Mouse (Mus musculus): ENCODE data around the gene Cfap46. TPM values are rescaled to one million over a fixed set of nuclear protein-coding genes. Genes with fewer than 3 reads are reported as not detected.

The Cfap46 gene
- polyA plus RNA-seq (2014; fragmentation: Nextera tagmentation; extraction: Ambion mirVana), result 1.1 and 1.2 TPM in 2 replicates

DNA sequence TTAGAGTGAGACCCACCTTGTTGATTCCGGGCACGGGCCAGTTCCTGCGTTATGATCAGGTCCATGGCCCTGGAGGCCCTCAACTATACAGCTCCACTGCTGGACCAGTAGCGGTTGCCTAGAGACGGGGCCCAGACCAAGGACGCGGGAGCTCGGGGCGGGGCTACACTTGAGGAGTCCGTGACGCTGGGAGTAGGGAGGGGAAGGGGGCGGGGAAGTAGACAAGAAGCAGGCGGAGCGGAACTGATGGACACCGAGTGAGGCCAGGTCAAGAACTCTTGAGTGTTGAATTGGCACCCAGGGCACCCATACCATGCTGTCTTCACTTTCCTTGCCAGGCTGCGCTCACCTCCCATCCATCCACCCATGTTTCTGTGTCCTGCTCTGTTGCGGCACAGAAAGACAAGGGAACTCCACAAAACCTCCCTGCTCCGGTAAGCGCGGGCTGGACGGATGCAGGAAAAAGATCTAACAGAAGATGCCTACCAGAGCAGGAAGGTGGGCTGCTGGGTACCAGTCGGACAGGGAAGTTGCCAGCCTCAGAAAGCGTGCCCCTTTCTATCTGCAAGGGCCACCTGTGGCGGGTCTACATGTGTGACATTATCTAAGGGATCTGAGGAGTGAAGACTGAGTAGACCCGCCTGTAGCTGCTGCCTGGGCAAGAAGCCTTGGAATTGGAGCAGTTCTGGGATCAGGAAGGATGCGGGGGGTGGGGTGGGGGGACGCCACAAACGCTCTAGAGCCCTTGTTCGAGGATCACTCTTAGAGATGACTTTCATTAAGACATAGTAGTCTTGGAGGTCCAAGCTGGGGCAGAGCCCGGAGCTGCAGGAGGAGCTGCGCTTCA lies at the start of gene Cfap46:
Gene Cfap46, minus strand, starts transcription at position 112 of the 847 bp plus-strand sequence.
- 2% methylated on average over 31 of the region's 31 CpGs for WGBS
- DNase-seq (ENCODE audit: low spot score), result peak; percentile 90

DNA sequence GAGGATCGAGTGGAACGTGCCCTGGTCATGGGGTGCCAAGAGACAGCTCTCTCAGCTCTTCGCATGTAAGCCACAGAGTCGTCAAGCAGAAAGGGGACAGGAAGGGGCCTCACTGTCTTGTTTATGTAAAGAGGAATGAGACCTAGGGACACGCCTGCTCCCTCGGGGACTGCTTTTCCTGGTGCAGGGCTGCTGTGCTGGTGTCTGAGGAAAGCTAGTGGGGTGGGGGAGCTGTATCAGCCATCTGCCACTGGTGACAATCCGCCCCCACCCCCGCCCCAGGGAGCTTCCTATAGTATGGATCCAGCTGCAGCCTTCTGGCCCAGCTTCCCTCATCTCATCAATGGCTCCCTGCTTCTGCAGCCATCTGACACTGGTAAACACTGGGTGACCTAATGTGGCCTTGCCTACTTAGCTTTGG lies 47.7 kb upstream of the Cfap46 start:
- H3K36me3 ChIP-seq (ENCODE audit: control insufficient read depth, insufficient read depth, low read length), result no peaks in the 10 kb centered on the region
- no peak overlapping the region for H3K9ac ChIP-seq (ENCODE audit: low read length)
- no peak overlapping the region for H3K4me2 ChIP-seq (ENCODE audit: low read length)
- DNase-seq (ENCODE audit: low spot score), result no peak
- no peak for ATAC-seq
- H3K27me3 ChIP-seq (replicated peaks; ENCODE audit: control insufficient read depth, insufficient read depth, low read length), result no peaks in the 10 kb centered on the region
- no peaks in the 10 kb centered on the region for H3K4me1 ChIP-seq (ENCODE audit: control insufficient read depth, insufficient read depth, low read length)
- H3K4me3 ChIP-seq (ENCODE audit: low read depth, low read length), result no peak overlapping the region
- H3K9me3 ChIP-seq (replicated peaks; ENCODE audit: control insufficient read depth, low read length), result no peaks in the 10 kb centered on the region
- 74% methylated on average over 8 of the region's 8 CpGs for WGBS
- no peak overlapping the region for H3K27ac ChIP-seq (ENCODE audit: low read depth, low read length)

More for the DNA sequence above, at the start of gene Cfap46:
- H3K27ac ChIP-seq (ENCODE audit: low read depth, low read length), result 0 out of 2 replicates have a peak within 1 kb of the TSS, but pooled peaks have one; percentile 10
- ATAC-seq, result peak; percentile 92
- no peaks in the 10 kb centered on the region for H3K36me3 ChIP-seq (ENCODE audit: control insufficient read depth, insufficient read depth, low read length)
- no peaks in the 10 kb centered on the region for H3K27me3 ChIP-seq (replicated peaks; ENCODE audit: control insufficient read depth, insufficient read depth, low read length)
- peak within 1 kb of the TSS; percentile 40 for H3K4me3 ChIP-seq (ENCODE audit: low read depth, low read length)
- H3K9ac ChIP-seq (ENCODE audit: low read length), result peak within 1 kb of the TSS; percentile 57
- H3K4me1 ChIP-seq (ENCODE audit: control insufficient read depth, insufficient read depth, low read length), result peaks cover 4% of the 10 kb centered on the region
- peak within 1 kb of the TSS; percentile 82 for H3K4me2 ChIP-seq (ENCODE audit: low read length)
- no peaks in the 10 kb centered on the region for H3K9me3 ChIP-seq (replicated peaks; ENCODE audit: control insufficient read depth, low read length)

DNA sequence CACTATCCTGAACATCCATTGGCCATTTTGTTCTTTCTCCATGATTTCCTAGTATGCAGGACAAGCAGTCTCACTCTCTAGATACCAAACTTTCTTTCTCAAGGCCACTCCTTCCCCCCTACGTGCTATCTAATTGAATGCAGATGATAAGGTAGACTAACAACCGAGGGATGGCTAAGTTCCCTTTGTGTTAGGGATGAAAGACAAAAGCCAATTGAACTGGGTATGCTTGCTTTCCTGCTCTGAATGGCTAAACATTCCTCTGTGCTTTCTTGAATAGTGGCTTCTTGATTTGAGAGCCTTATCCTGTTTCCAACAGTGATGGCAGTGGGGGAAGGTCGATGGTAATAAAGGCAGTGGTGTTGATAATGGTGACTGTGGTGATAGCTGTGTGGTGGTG lies 43.5 kb upstream of the Cfap46 start:
- Histone ChIP-seq H3K36me3 (ENCODE audit: control insufficient read depth, insufficient read depth, low read length) (no peaks in the 10 kb centered on the region), H3K9me3 (replicated peaks; ENCODE audit: control insufficient read depth, low read length) (no peaks in the 10 kb centered on the region), H3K27ac (ENCODE audit: low read depth, low read length) (no peak overlapping the region), H3K4me1 (ENCODE audit: control insufficient read depth, insufficient read depth, low read length) (no peaks in the 10 kb centered on the region), H3K9ac (ENCODE audit: low read length) (no peak overlapping the region), H3K27me3 (replicated peaks; ENCODE audit: control insufficient read depth, insufficient read depth, low read length) (no peaks in the 10 kb centered on the region), H3K4me2 (ENCODE audit: low read length) (no peak overlapping the region), H3K4me3 (ENCODE audit: low read depth, low read length) (no peak overlapping the region)
- ATAC-seq, result no peak
- DNase-seq (ENCODE audit: low spot score), result no peak
- 27% methylated on average over 3 of the region's 3 CpGs for WGBS

DNA sequence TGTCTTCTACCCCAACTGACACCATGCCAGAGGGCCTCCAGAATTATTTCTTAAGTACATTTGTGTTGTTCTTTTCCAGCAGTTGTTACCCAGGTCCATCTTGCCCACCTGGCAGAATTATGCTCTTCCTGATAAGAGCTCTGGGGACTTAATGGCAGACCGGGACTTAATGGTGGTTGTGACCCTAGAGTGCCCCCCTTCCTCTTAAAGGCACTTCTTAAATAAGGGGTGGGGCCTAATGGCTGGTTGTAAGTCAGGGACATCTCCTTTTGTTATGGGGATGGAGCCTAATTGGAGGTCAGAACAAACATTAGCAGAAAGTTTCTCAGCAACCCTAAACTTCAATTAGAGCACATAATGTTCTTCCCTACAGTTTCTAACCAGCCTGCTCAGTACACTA lies 42.0 kb upstream of the Cfap46 start:
- H3K27me3 ChIP-seq (replicated peaks; ENCODE audit: control insufficient read depth, insufficient read depth, low read length), result no peaks in the 10 kb centered on the region
- H3K9me3 ChIP-seq (replicated peaks; ENCODE audit: control insufficient read depth, low read length), result no peaks in the 10 kb centered on the region
- H3K9ac ChIP-seq (ENCODE audit: low read length), result no peak overlapping the region
- no peak overlapping the region for H3K27ac ChIP-seq (ENCODE audit: low read depth, low read length)
- WGBS, result 73% methylated on average over 1 of the region's 1 CpGs
- no peaks in the 10 kb centered on the region for H3K36me3 ChIP-seq (ENCODE audit: control insufficient read depth, insufficient read depth, low read length)
- no peak for ATAC-seq
- H3K4me2 ChIP-seq (ENCODE audit: low read length), result no peak overlapping the region
- DNase-seq (ENCODE audit: low spot score), result no peak
- H3K4me3 ChIP-seq (ENCODE audit: low read depth, low read length), result no peak overlapping the region
- no peaks in the 10 kb centered on the region for H3K4me1 ChIP-seq (ENCODE audit: control insufficient read depth, insufficient read depth, low read length)

DNA sequence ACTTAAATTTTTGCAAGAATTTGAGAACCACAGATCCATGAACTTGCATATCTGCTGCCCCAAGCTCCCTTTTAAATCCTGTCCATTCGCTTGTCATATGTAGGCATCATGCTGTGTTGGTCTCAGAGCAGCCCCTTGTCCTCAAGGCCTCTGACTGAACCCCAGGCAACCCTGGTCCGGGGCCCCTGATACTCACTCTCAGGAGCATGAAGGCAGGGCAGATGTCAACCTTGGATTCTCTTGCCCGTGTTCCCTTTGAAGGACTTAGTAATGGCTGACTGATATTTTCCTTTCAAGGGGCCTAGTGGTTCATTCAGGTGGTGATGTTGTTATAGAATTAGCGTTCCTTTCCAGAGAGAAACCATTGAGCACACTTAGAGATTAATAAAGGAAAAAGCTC lies 40.4 kb upstream of the Cfap46 start:
- Histone ChIP-seq H3K9ac (ENCODE audit: low read length) (no peak overlapping the region), H3K27ac (ENCODE audit: low read depth, low read length) (no peak overlapping the region), H3K9me3 (replicated peaks; ENCODE audit: control insufficient read depth, low read length) (no peaks in the 10 kb centered on the region), H3K4me2 (ENCODE audit: low read length) (no peak overlapping the region), H3K27me3 (replicated peaks; ENCODE audit: control insufficient read depth, insufficient read depth, low read length) (no peaks in the 10 kb centered on the region), H3K36me3 (ENCODE audit: control insufficient read depth, insufficient read depth, low read length) (no peaks in the 10 kb centered on the region), H3K4me1 (ENCODE audit: control insufficient read depth, insufficient read depth, low read length) (no peaks in the 10 kb centered on the region), H3K4me3 (ENCODE audit: low read depth, low read length) (no peak overlapping the region)
- WGBS, result 76% methylated on average over 4 of the region's 4 CpGs
- no peak for DNase-seq (ENCODE audit: low spot score)
- no peak for ATAC-seq

DNA sequence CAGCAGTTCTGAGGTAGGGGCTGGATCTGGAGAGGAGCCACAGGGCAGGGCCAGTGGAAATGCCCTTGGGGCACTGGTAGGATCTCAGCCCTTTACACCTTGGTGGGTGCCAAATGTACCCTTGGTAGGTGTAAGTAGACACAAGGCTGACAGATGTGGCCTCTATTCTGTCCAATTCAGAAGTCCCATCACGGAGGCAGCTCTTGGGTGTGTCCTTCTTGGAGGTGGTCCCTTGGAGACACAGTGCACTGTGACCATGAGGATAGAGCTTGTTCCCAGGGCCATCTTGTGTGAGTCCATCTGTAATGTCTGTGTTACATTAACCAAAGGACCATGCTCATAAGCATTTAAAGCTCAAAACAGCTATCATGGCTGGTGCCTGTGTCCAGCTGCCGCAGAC lies 37.6 kb upstream of the Cfap46 start:
- no peak for DNase-seq (ENCODE audit: low spot score)
- Histone ChIP-seq H3K4me3 (ENCODE audit: low read depth, low read length) (no peak overlapping the region), H3K27me3 (replicated peaks; ENCODE audit: control insufficient read depth, insufficient read depth, low read length) (no peaks in the 10 kb centered on the region), H3K36me3 (ENCODE audit: control insufficient read depth, insufficient read depth, low read length) (no peaks in the 10 kb centered on the region), H3K9ac (ENCODE audit: low read length) (no peak overlapping the region), H3K9me3 (replicated peaks; ENCODE audit: control insufficient read depth, low read length) (no peaks in the 10 kb centered on the region), H3K27ac (ENCODE audit: low read depth, low read length) (no peak overlapping the region), H3K4me1 (ENCODE audit: control insufficient read depth, insufficient read depth, low read length) (no peaks in the 10 kb centered on the region), H3K4me2 (ENCODE audit: low read length) (no peak overlapping the region)
- no peak for ATAC-seq
- WGBS, result 90% methylated on average over 2 of the region's 2 CpGs

DNA sequence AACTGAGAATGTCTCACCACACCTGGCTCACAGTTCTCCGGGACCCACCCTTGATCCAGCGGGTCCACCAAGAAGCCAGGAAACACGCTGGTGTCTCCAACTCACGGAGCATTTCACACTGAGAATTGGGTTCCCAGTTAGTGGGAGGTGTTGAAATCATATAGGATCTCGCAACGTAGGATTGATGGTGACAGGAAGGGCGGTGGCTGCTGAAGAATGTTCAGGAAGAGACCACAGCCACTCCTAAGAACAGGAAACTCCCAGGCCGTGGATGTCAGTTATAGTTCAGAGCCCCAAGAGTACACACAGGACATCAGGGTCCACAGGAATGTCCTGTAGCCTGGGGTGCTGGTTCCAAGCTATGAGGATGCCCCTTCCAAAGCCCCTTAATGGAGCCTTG lies 34.2 kb upstream of the Cfap46 start:
- Histone ChIP-seq H3K27me3 (replicated peaks; ENCODE audit: control insufficient read depth, insufficient read depth, low read length) (no peaks in the 10 kb centered on the region), H3K9ac (ENCODE audit: low read length) (no peak overlapping the region), H3K36me3 (ENCODE audit: control insufficient read depth, insufficient read depth, low read length) (no peaks in the 10 kb centered on the region), H3K4me3 (ENCODE audit: low read depth, low read length) (no peak overlapping the region), H3K4me2 (ENCODE audit: low read length) (no peak overlapping the region), H3K9me3 (replicated peaks; ENCODE audit: control insufficient read depth, low read length) (no peaks in the 10 kb centered on the region), H3K4me1 (ENCODE audit: control insufficient read depth, insufficient read depth, low read length) (no peaks in the 10 kb centered on the region), H3K27ac (ENCODE audit: low read depth, low read length) (no peak overlapping the region)
- ATAC-seq (no peak), DNase-seq (ENCODE audit: low spot score) (no peak)
- WGBS, result 92% methylated on average over 8 of the region's 8 CpGs

DNA sequence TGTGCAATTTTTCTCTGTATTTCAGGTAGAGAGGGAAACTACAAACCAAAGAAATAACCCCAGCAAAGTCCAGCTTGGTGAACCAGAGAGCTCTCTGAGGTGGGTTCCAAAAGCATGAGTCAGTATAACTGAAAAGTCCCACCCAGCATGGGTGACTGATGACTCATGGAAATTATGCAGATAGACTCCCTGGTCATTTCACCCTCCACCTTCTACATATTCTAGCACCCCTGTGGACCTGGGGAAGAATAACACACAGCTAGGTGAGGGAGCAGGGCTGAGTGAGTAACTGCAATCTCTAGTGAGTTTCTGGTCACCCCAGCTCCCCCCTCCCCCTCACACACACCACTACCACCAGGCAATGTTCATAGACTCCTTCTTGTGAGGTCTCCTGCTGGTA lies 28.2 kb upstream of the Cfap46 start:
- Histone ChIP-seq H3K9me3 (replicated peaks; ENCODE audit: control insufficient read depth, low read length) (no peaks in the 10 kb centered on the region), H3K36me3 (ENCODE audit: control insufficient read depth, insufficient read depth, low read length) (no peaks in the 10 kb centered on the region), H3K27me3 (replicated peaks; ENCODE audit: control insufficient read depth, insufficient read depth, low read length) (no peaks in the 10 kb centered on the region), H3K27ac (ENCODE audit: low read depth, low read length) (no peak overlapping the region), H3K4me1 (ENCODE audit: control insufficient read depth, insufficient read depth, low read length) (no peaks in the 10 kb centered on the region), H3K4me3 (ENCODE audit: low read depth, low read length) (no peak overlapping the region), H3K4me2 (ENCODE audit: low read length) (no peak overlapping the region), H3K9ac (ENCODE audit: low read length) (no peak overlapping the region)
- no peak for ATAC-seq
- no peak for DNase-seq (ENCODE audit: low spot score)

DNA sequence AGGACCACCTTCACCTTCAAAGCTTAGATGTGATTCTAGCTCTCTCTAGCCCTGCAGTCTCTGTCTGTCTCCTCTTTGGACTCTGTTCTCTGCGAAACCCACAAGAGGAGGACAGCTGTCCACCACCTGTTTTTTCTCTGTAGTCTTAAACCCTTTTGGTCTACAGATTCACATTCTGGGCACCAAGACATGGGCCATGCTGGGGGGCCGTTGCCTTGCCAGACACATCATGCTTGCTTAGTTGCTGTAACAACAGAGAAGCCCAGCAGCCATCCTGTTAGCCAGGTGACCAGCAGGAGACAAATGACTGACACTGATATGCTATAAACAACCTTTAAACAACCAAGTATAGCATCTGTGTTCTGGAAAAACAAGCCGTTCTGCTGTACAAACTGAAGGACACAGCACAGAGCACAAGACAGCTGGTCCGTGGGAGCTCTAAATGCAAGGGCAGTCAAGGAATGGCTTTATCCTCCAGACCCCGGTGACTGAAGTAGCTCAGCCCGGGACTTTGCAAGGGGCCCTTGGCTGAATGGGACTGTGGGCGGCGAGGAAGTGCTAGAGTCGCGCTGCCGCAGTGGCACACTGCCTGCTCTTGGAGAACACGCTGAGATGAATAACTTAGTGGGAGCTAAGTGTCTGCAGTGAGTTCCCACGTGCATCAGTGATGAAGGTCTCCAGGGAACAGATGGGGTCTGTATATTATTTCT lies 22.9 kb upstream of the Cfap46 start:
- no peaks in the 10 kb centered on the region for H3K9me3 ChIP-seq (replicated peaks; ENCODE audit: control insufficient read depth, low read length)
- ATAC-seq (no peak), DNase-seq (ENCODE audit: low spot score) (peak; percentile 10)
- H3K27me3 ChIP-seq (replicated peaks; ENCODE audit: control insufficient read depth, insufficient read depth, low read length), result no peaks in the 10 kb centered on the region
- no peak overlapping the region for H3K27ac ChIP-seq (ENCODE audit: low read depth, low read length)
- H3K36me3 ChIP-seq (ENCODE audit: control insufficient read depth, insufficient read depth, low read length), result no peaks in the 10 kb centered on the region
- no peak overlapping the region for H3K4me2 ChIP-seq (ENCODE audit: low read length)
- whole genome bisulfite sequencing, result 44% methylated on average over 13 of the region's 13 CpGs
- H3K4me3 ChIP-seq (ENCODE audit: low read depth, low read length), result no peak overlapping the region
- peaks cover 4% of the 10 kb centered on the region; the same call in 1 of the 2 replicates for H3K4me1 ChIP-seq (ENCODE audit: control insufficient read depth, insufficient read depth, low read length)
- no peak overlapping the region for H3K9ac ChIP-seq (ENCODE audit: low read length)
